Mouse (Mus musculus): ENCODE data around the gene Bach2. TPM values are rescaled to one million over a fixed set of nuclear protein-coding genes. Genes with fewer than 3 reads are reported as not detected.

Bach2 gene
- polyA plus RNA-seq, 2 experiments: 0.45 to 0.67 TPM

- 56% methylated on average over 7 of the region's 7 CpGs for WGBS (ENCODE audit: insufficient replicate concordance)
- DNase-seq (ENCODE audit: low read depth in 3 of 3, low spot score in 3 of 3): no peak
These were observed 174.5 kb downstream of the Bach2 start for GRCm38 (mm10) chr4:32413063-32413462.

DNA sequence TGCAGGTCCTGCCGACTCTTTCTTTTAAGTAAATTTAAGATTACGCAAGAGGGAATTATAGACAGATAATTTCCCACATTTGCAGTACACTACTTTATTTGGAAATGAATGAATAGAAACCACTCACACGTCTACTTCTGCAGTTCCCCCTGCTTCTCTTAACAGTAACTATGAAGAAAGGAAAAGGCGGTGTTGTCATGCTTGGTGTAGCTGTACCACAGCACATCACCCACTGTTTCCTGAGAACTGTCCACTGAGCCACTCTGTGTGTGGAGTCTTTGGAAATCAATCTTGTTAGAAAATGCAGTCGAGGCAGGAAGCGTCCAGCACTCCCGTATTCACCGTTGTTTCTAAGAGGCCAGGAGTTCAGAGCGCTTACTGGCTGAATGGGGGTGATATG lies 174.9 kb downstream of the Bach2 start:
- TF ChIP-seq EP300 (IDR thresholded peaks at IDR 0.05; ENCODE audit: low read depth): no peak
- TF ChIP-seq CTCF (IDR thresholded peaks at IDR 0.05; ENCODE audit: low read depth): no peak
- no peaks in the 10 kb centered on the region for H3K9me3 ChIP-seq (ENCODE audit: control insufficient read depth, low read length)
- no peak for ATAC-seq (ENCODE audit: insufficient read depth)

More at GRCm38 (mm10) chr4:32413063-32413462, 174.5 kb downstream of the Bach2 start:
- Histone ChIP-seq H3K4me1 (replicated peaks; ENCODE audit: control insufficient read depth in 2 of 2, insufficient read depth in 2 of 2, low read length in 1 of 2) (no peaks in the 10 kb centered on the region), H3K4me3 (ENCODE audit: insufficient read depth in 1 of 2, low read depth in 2 of 2, low read length in 2 of 2) (no peak overlapping the region), H3K9ac (replicated peaks) (no peak overlapping the region), H3K9me3 (ENCODE audit: control insufficient read depth, low read length) (no peaks in the 10 kb centered on the region), H3K36me3 (replicated peaks; ENCODE audit: control insufficient read depth, insufficient read depth, low read depth) (no peaks in the 10 kb centered on the region), H3K27ac (no peak overlapping the region), H3K27me3 (ENCODE audit: control insufficient read depth, insufficient read depth, low read length) (no peaks in the 10 kb centered on the region), H3K4me2 (ENCODE audit: low read depth) (no peak overlapping the region)
- no peak for TF ChIP-seq EP300 (IDR thresholded peaks at IDR 0.05; ENCODE audit: low read depth)
- no peak for TF ChIP-seq CTCF (IDR thresholded peaks at IDR 0.05; ENCODE audit: low read depth)
- no peak for ATAC-seq (ENCODE audit: insufficient read depth)

DNA sequence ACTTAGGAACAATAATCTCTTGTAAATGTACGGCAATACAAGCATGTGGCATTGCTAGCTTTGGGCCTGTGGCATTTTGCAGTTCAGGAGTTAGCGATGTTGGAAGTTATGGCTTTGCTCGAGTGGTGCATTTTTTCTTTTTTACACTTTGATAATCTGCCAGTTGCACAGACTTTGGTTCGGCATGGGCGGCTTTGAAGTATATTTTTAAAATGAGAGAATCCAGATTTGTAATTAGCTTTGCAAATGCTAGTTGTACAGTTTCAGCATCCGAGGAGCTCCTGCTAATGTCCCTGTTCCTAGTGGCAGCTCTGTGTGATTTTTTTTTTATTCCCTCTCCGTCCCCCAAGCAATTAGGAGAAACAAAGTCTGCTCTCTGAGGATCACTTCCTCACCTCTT lies 176.4 kb downstream of the Bach2 start:
- no peak overlapping the region for H3K4me2 ChIP-seq (ENCODE audit: low read depth)
- TF ChIP-seq CTCF (IDR thresholded peaks at IDR 0.05; ENCODE audit: low read depth) (no peak), EP300 (IDR thresholded peaks at IDR 0.05; ENCODE audit: low read depth) (no peak)
- WGBS (ENCODE audit: insufficient replicate concordance): 62% methylated on average over 7 of the region's 7 CpGs
- no peaks in the 10 kb centered on the region for H3K36me3 ChIP-seq (replicated peaks; ENCODE audit: control insufficient read depth, insufficient read depth, low read depth)
- no peak overlapping the region for H3K4me3 ChIP-seq (ENCODE audit: insufficient read depth in 1 of 2, low read depth in 2 of 2, low read length in 2 of 2)
- H3K4me1 ChIP-seq (replicated peaks; ENCODE audit: control insufficient read depth in 2 of 2, insufficient read depth in 2 of 2, low read length in 1 of 2): no peaks in the 10 kb centered on the region
- ATAC-seq (ENCODE audit: insufficient read depth) (no peak), DNase-seq (ENCODE audit: low read depth in 3 of 3, low spot score in 3 of 3) (no peak)
- H3K9ac ChIP-seq (replicated peaks): no peak overlapping the region
- no peaks in the 10 kb centered on the region for H3K27me3 ChIP-seq (ENCODE audit: control insufficient read depth, insufficient read depth, low read length)
- no peaks in the 10 kb centered on the region for H3K9me3 ChIP-seq (ENCODE audit: control insufficient read depth, low read length)
- no peak overlapping the region for H3K27ac ChIP-seq

More for the DNA sequence above, 174.9 kb downstream of the Bach2 start:
- Histone ChIP-seq H3K36me3 (replicated peaks; ENCODE audit: control insufficient read depth, insufficient read depth, low read depth) (no peaks in the 10 kb centered on the region), H3K27ac (no peak overlapping the region), H3K4me3 (ENCODE audit: insufficient read depth in 1 of 2, low read depth in 2 of 2, low read length in 2 of 2) (no peak overlapping the region), H3K4me2 (ENCODE audit: low read depth) (no peak overlapping the region), H3K9ac (replicated peaks) (no peak overlapping the region), H3K4me1 (replicated peaks; ENCODE audit: control insufficient read depth in 2 of 2, insufficient read depth in 2 of 2, low read length in 1 of 2) (no peaks in the 10 kb centered on the region), H3K27me3 (ENCODE audit: control insufficient read depth, insufficient read depth, low read length) (no peaks in the 10 kb centered on the region)
- whole genome bisulfite sequencing (ENCODE audit: insufficient replicate concordance): 58% methylated on average over 9 of the region's 9 CpGs
- DNase-seq (ENCODE audit: low read depth in 3 of 3, low spot score in 3 of 3): no peak

- DNase-seq (ENCODE audit: low read depth in 3 of 3, low spot score in 3 of 3) (no peak), ATAC-seq (ENCODE audit: insufficient read depth) (no peak)
- Histone ChIP-seq H3K27ac (no peak overlapping the region), H3K27me3 (ENCODE audit: control insufficient read depth, insufficient read depth, low read length) (no peaks in the 10 kb centered on the region), H3K4me3 (ENCODE audit: insufficient read depth in 1 of 2, low read depth in 2 of 2, low read length in 2 of 2) (no peak overlapping the region), H3K36me3 (replicated peaks; ENCODE audit: control insufficient read depth, insufficient read depth, low read depth) (no peaks in the 10 kb centered on the region), H3K9me3 (ENCODE audit: control insufficient read depth, low read length) (no peaks in the 10 kb centered on the region), H3K9ac (replicated peaks) (no peak overlapping the region), H3K4me2 (ENCODE audit: low read depth) (no peak overlapping the region), H3K4me1 (replicated peaks; ENCODE audit: control insufficient read depth in 2 of 2, insufficient read depth in 2 of 2, low read length in 1 of 2) (no peaks in the 10 kb centered on the region)
- TF ChIP-seq EP300 (IDR thresholded peaks at IDR 0.05; ENCODE audit: low read depth) (no peak), CTCF (IDR thresholded peaks at IDR 0.05; ENCODE audit: low read depth) (no peak)
- WGBS (ENCODE audit: insufficient replicate concordance): 71% methylated on average over 8 of the region's 8 CpGs
These were observed 179.3 kb downstream of the Bach2 start for GRCm38 (mm10) chr4:32417939-32418338.

- Histone ChIP-seq H3K4me2 (ENCODE audit: low read depth) (no peak overlapping the region), H3K4me1 (replicated peaks; ENCODE audit: control insufficient read depth in 2 of 2, insufficient read depth in 2 of 2, low read length in 1 of 2) (no peaks in the 10 kb centered on the region), H3K9ac (replicated peaks) (no peak overlapping the region), H3K27me3 (ENCODE audit: control insufficient read depth, insufficient read depth, low read length) (no peaks in the 10 kb centered on the region), H3K36me3 (replicated peaks; ENCODE audit: control insufficient read depth, insufficient read depth, low read depth) (no peaks in the 10 kb centered on the region), H3K4me3 (ENCODE audit: insufficient read depth in 1 of 2, low read depth in 2 of 2, low read length in 2 of 2) (no peak overlapping the region), H3K27ac (no peak overlapping the region), H3K9me3 (ENCODE audit: control insufficient read depth, low read length) (no peaks in the 10 kb centered on the region)
- no peak for ATAC-seq (ENCODE audit: insufficient read depth)
- TF ChIP-seq EP300 (IDR thresholded peaks at IDR 0.05; ENCODE audit: low read depth) (no peak), CTCF (IDR thresholded peaks at IDR 0.05; ENCODE audit: low read depth) (no peak)
- 70% methylated on average over 8 of the region's 8 CpGs for WGBS (ENCODE audit: insufficient replicate concordance)
- no peak for DNase-seq (ENCODE audit: low read depth in 3 of 3, low spot score in 3 of 3)
These were observed 183.0 kb downstream of the Bach2 start for GRCm38 (mm10) chr4:32421570-32421969.
